Mouse (Mus musculus): ENCODE results near the gene Mmd.
A peak's percentile ranks its signal among the peaks of the same experiment; 100 is the strongest.

Gene Mmd

DNA sequence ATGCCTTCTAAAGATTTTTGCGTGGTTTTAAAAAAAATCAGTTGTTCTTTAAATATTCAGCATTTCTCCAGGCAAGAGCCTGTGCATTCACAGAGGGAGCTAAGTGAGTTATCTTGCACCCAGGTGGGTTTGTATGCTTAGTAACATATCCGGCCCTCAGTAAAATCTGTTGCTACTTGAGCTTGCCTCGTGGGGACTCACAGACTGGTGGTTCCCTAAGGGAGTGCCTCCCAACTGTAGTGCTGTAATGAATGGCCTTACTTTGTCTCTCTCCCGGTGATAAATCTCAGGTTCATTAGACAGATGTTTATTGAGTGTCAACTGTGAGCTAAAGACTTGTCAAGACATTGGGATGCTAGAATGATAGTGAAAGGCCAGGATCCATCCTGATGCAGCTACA, 35.4 kb downstream of the Mmd start:
- no peak for DNase-seq

DNA sequence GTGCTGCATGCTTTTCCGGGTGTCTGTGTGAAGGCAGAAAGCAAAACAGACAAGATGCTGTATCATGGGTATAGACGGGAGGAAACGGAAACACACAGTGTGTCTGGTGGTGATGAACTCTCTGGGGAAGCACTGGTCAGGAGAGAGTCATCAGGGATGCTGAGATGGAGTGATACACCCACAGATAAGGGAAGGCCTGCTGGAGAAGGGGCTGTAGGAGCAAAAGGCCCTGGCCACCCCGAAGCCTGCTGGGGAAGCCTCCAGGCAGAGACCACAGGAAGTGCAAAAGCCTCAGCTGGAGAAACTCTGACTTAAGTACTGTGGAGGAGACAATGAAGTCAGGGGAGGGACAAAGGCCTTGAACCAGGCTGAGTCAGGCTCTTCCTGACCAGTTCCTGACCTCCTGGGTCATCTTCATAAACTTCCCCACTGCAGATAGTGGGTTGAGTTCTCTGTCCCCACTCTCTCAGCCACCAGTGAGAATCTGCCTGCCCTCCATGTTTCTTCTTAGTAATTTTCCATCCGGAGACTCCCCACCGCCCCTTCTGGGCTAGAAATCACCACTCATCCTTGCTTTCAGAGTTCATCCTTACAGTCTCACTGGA, 37.4 kb downstream of the Mmd start:
- DNase-seq: no peak

DNA sequence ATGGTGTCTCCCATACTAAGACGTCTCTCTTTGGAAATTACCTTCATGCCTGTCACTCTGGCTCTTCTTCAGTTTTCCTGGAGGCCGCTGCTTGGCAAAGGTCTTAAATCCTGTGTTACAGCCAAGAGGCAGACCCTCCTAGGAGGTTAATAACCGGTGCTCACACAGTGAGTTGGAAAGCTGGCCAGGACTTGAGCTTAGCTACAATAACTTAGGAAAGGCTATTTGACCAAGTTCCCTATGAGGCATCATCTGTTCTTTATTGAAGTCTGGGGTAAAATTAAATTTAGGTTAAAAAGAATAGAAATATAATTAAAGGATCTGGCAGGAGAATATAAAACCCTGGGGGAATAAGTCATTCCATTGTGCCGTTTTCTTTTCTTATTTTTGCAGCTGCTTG, 41.9 kb downstream of the Mmd start:
- DNase-seq: no peak

DNA sequence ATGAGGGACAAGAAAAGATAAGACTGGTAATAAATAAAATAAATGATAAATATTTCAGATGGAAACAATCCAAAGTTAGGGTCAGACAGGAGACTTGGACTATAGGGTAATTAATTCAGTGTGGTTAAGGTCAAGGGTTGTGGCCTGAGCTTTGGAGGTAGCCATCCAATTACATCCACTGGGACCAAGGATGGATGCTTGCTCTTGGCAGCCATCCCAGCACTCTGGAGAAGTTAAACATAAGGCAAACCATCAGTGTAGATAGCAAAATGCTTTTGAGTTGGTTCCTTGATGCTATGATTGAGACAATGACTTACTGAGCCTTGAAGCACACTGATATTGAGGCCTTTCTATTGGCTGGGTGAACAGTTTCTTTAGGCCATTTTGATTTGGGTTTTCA, 43.5 kb downstream of the Mmd start:
- no peak for DNase-seq

DNA sequence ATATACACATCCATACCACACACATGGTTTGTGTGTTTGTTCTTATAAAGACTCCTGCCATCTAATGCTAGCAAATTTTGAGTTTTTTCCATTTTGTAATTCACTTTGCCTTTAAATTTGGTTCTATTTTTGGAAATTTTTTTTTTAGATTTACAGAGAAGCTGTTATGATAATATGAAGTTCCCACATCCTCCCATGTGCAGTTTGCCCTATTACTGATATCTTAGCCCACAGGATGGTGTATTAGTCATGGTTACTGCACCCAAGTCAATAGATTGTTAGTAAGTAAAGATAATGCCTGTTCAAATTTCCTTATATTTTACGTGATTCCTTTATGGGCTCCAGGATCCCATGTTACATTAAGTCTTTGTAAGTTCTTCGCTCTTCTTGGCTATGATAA, 45.4 kb downstream of the Mmd start:
- DNase-seq: no peak

DNA sequence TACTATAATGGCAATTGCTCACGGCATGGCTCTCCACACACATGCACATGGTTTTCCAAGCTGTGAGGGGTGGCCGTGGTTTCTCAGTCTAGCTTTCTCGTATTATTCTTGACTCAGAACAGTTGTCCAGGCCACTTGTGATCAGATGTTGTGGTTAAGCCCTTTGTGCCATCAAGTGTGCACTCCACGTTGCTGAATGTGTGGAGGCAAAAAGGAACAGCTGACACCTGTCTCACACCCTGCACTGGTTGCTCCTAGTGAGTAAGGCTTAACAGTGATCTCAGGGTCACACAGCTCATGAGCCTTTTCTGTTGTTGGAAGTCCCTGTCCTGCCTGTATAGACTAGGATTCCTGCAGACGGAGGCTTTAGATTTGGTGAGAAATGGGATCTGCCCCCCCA, 56.8 kb downstream of the Mmd start:
- no peak for DNase-seq

DNA sequence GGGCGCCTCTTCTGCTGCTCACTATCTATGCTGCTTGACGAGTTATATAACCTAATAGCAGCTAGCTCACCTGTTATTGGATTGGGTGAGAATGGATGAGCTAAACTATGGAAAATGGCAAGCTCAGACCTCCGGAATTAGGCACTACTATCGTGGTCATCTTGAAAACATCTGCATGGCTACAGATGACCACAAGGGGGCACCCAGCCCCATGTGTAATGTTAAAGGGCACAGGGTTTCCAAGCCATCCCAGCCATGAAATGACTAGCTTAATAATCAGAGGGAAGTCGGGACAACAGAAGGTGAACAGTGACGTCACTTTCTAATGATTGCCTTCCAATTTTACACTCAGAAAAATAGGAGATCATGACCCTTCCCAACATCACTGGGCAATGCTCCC, 57.7 kb downstream of the Mmd start:
- peak; percentile 47 for DNase-seq

DNA sequence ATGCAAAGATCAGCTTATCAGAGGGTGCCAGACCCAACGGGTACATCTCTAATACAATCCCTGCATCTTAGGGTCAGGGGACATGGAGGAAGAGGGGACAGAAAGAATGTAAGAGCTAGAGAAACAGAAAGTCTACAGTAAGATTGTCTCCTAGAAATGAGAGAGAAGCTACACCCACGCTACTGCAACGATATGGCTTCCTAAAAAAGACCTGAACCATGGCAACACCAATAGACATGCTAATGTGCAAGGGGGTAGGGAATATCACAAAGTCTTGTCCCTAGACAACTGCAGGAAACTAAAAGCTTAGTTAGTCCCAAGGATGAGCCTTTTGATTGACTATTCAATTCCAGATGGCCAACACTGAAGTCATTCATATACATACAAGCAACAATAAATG, 65.3 kb downstream of the Mmd start:
- no peak for DNase-seq

DNA sequence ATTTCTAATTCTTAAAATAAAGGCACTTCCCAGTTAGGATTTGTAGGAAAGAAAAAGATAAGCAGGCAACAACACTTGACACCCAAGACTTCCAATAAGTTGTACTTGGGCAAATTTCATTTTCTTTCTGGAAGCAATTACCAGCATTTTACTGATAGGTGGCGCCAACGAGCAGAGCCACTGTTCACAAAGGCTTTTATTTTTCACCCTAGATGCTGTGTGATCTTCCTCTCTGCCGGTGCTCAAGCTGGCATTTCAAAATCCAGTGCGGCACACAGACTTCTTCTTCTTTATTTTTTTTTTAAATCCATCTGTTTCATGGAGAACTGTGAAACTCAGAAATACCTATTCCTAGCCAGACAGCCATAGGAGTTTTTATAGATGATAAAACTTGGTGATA, 68.2 kb downstream of the Mmd start:
- peak; percentile 61 for DNase-seq

DNA sequence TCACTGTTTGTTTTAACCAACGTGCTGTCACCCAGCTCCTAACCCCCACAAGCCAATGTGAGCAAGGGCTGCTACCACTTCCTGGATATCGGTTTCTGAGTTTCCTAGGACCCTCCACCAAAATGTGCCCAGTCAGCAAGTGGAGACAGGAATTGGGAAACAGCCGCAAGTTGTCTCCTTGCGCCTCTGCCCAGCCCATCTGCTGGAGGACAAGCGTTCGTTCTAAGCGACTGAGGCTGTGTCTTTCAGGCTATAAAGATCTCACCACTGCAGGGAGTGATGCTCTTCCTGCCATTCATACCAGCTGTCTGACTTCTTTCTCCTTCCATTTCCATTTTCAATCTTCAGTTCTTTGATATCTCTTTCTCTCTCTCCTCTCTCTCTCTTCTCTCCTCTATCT, 71.7 kb downstream of the Mmd start:
- DNase-seq: no peak

DNA sequence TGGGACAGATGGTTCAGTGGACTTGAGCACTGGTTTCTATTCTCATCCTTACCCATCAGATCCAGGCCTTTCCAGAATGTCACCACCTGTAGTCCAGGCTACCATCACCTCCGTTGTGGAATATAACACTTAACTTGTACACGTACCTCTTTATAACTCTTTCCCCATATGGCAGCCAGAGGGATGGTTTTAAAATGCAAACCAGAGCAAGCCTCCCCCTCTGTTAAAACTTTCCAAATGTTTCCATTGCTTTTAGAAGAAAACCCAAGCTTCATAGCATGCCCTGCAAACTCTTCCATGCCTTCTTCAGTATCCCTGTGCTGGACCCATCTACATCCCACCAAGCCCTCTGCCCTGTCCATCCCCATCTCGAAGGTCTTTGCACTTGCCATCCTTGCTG, 75.3 kb downstream of the Mmd start:
- DNase-seq: no peak

DNA sequence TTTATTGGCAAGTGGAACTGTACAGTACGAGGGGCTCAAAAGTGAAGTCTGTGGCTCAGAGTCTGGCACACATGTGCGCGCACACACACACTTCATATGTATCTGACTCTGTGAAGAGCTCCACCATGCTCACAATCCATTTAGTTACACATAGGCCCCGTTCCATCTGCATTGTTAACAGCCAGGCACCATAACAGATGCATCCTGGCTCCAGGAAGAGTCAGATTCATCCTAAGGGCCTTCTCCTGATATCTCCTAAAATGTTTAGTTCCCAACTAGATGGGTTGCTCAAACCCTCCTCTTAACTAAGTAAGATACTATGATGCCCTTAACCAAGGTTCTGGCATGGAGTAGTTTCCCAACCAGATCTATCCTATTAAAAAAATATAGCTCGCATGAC, 76.9 kb downstream of the Mmd start:
- no peak for DNase-seq

DNA sequence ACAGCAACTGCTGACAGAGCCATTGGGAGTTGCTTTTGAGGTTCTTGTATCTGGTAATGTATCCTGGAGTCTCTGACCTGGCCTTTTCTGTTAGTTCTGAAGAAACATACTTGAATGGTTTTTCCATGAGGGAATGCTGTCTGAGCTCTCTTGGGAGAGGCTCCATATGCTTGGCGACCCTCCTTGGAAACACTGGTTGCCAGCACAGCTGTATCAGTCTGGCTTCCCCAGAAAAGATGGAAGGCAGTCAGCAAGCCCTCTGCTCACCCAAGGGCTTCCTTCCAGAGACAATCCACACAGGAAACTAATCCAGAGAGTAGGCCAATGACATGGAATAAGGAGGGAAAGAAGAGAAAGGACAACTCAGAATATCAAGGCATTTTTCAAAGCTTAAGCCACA, 77.6 kb downstream of the Mmd start:
- no peak for DNase-seq

All from cerebellum, adult 8-10 months (tissue).